Comparison of ENCODE assay signal across 14 mouse cellular contexts in the genomic region with DNA sequence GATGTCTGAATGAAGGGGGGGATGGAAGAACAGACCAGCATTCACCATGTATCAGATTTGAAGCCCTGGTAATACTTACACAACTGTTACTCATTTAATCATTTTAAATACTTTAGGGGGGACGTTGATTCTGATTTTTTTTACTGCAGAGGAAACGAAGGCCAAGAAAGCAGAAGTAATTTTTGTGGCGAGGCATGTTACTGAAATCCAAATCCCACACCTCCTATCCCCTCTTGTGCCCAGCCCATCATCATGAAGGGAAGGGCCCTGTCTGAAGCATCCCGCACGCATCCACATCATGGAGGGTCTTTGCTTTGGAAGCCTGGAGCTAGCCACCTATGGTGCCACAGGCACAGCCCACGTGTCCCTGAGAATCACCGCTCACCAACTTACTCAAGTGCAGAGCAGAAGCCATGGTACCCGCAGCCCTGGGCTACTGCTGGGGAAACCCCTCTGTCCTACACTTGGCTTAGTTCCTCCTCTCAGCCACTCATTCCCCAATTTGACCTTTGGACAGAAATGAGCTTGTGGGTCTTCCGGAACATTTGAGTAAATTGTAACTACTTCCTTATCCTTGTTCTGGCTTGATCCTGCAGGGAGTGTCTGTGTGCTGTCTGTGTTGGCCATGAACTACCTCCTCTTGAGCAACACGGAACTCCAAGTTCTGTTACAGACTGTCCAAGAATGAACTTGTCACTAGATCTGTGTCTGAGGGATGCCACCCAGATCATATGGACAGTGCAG. TPM values are rescaled to one million over a fixed set of nuclear protein-coding genes. Genes with fewer than 3 reads are reported as not detected.
DNase-seq lines count a peak whose midpoint lies in the region; ATAC-seq and TF ChIP-seq lines count a peak whose summit lies in the region.
"Had no signal": no experiment of that assay in that cellular context is flagged by ENCODE, and none has a peak within 500 bp of the region (broad histone marks: within the 10 kb centered on the region; RNA-seq: fewer than 3 reads in every experiment).

No protein-coding gene starts in this region.

- H3K4me1 ChIP-seq in lung, postnatal 0 days (ENCODE audit: insufficient read depth, low read depth, low read length) = no peaks in the 10 kb centered on the region
- no peaks in the 10 kb centered on the region for H3K4me1 ChIP-seq in stomach, embryonic 15.5 days

- no peak overlapping the region for H3K27ac ChIP-seq in lung, postnatal 0 days (ENCODE audit: low read length)
- 0 out of 2 replicates have a peak overlapping the region, but pooled peaks have one; percentile 8 for H3K27ac ChIP-seq in stomach, embryonic 15.5 days
- H3K27ac ChIP-seq: hindbrain, postnatal 0 days had no signal

- no peaks in the 10 kb centered on the region for H3K9me3 ChIP-seq in lung, postnatal 0 days (ENCODE audit: low read length)
- H3K9me3 ChIP-seq in stomach, embryonic 15.5 days = no peaks in the 10 kb centered on the region

- intact Hi-C loops in left cerebral cortex, postnatal 4 days (cut with DNase I) = loop anchor here (10.0 kb wide), 1 partner anchor 192 kb away; a partner anchor contains a TSS

- no peak overlapping the region for H3K4me2 ChIP-seq in lung, postnatal 0 days (replicated peaks; ENCODE audit: low read depth, low read length)
- H3K4me2 ChIP-seq in stomach, embryonic 15.5 days = no peak overlapping the region

- TF ChIP-seq CTCF in lung, postnatal 0 days (IDR thresholded peaks at IDR 0.05) = no peak

- peak; percentile 88 for TF ChIP-seq EP300 in lung, postnatal 0 days (IDR thresholded peaks at IDR 0.05)

- peak; percentile 53 to 62 for DNase-seq in adrenal gland, adult (ENCODE audit: inconsistent age in 2 of 2, low spot score in 1 of 2)
- DNase-seq in adrenal gland, adult 2 months = no peak
- DNase-seq in lung, postnatal 0 days (ENCODE audit: low spot score) = peak; percentile 84
- DNase-seq in lung, postnatal 14 days = no peak
- peak; percentile 97 for DNase-seq in large intestine, adult 2 months (ENCODE audit: low read depth, low spot score)
- no peak for DNase-seq in left cerebral cortex, postnatal 4 days
- DNase-seq in T-cell, adult 2 months (ENCODE audit: low spot score) = no peak
- DNase-seq: gastrocnemius, postnatal 10 days; midbrain, embryonic 14.5 days had no signal

- H3K9ac ChIP-seq in lung, postnatal 0 days (replicated peaks; ENCODE audit: low read depth) = no peak overlapping the region
- H3K9ac ChIP-seq in stomach, embryonic 15.5 days = no peak overlapping the region

- no peaks in the 10 kb centered on the region for H3K36me3 ChIP-seq in lung, postnatal 0 days (ENCODE audit: insufficient read depth, low read length)
- no peaks in the 10 kb centered on the region for H3K36me3 ChIP-seq in stomach, embryonic 15.5 days

- WGBS in lung, postnatal 0 days = 74% methylated on average over 10 of the region's 10 CpGs
- WGBS in large intestine, adult 2 months = 35% methylated on average over 10 of the region's 10 CpGs
- 75% methylated on average over 10 of the region's 10 CpGs for WGBS in stomach, embryonic 15.5 days

- H3K4me3 ChIP-seq in lung, postnatal 0 days (ENCODE audit: low read depth, low read length) = no peak overlapping the region
- no peak overlapping the region for H3K4me3 ChIP-seq in stomach, embryonic 15.5 days (replicated peaks)

- peak; percentile 84 for ATAC-seq in lung, postnatal 0 days
- peak; percentile 40 for ATAC-seq in stomach, embryonic 15.5 days (ENCODE audit: insufficient read depth, low FRiP score, low read depth)
- ATAC-seq: hindbrain, postnatal 0 days had no signal

- H3K27me3 ChIP-seq in lung, postnatal 0 days (replicated peaks; ENCODE audit: insufficient read depth, low read length) = no peaks in the 10 kb centered on the region
- no peaks in the 10 kb centered on the region for H3K27me3 ChIP-seq in stomach, embryonic 15.5 days (replicated peaks)

RNA-seq across cellular contexts. Expression of a gene that starts 11.8 kb away (rescaled TPM):
- total RNA-seq in adrenal gland, adult 2 months (2021) = not detected
- not detected in 2 replicates for polyA plus RNA-seq in adrenal gland, adult 2 months (2012; rRNA removed)
- not detected in 2 replicates for polyA plus RNA-seq in lung, postnatal 0 days (2015; fragmentation: Nextera tagmentation; extraction: Ambion mirVana)
- not detected in 2 replicates for polyA plus RNA-seq in large intestine, adult 2 months (2012; rRNA removed)
- polyA plus RNA-seq in stomach, embryonic 15.5 days (2015; fragmentation: Nextera tagmentation; extraction: Ambion mirVana) = not detected in 2 replicates
- not detected for total RNA-seq in left cerebral cortex, postnatal 4 days (2021)
- total RNA-seq: gastrocnemius, postnatal 10 days; hindbrain, postnatal 0 days; left cerebral cortex, postnatal 25 days had no signal
- polyA plus RNA-seq: brain, embryonic 14.5 days; embryonic facial prominence, embryonic 14.5 days; hindbrain, postnatal 0 days; midbrain, embryonic 14.5 days had no signal

RNA-seq across cellular contexts. Expression of a gene that starts 13.5 kb away (rescaled TPM):
- under 1 TPM; 0.21 to 0.26 TPM for total RNA-seq in adrenal gland, adult 2 months (2021)
- polyA plus RNA-seq in adrenal gland, adult 2 months (2012; rRNA removed) = 0.63 and 0.74 TPM in 2 replicates
- 0.18 and 0.47 TPM in 2 replicates for polyA plus RNA-seq in lung, postnatal 0 days (2015; fragmentation: Nextera tagmentation; extraction: Ambion mirVana)
- 291 and 302 TPM in 2 replicates for polyA plus RNA-seq in large intestine, adult 2 months (2012; rRNA removed)
- polyA plus RNA-seq in stomach, embryonic 15.5 days (2015; fragmentation: Nextera tagmentation; extraction: Ambion mirVana) = 0.45 TPM in 1 of 2 replicates, not detected in the other
- total RNA-seq in left cerebral cortex, postnatal 4 days (2021) = under 1 TPM in 1 of 2 experiments, not detected in 1; 0.22 TPM
- total RNA-seq: gastrocnemius, postnatal 10 days; hindbrain, postnatal 0 days had no signal
- polyA plus RNA-seq: embryonic facial prominence, embryonic 14.5 days; hindbrain, postnatal 0 days; midbrain, embryonic 14.5 days had no signal

RNA-seq across cellular contexts. Expression of a gene that starts 25.4 kb away (rescaled TPM):
- total RNA-seq in adrenal gland, adult 2 months (2021) = not detected
- not detected in 2 replicates for polyA plus RNA-seq in adrenal gland, adult 2 months (2012; rRNA removed)
- polyA plus RNA-seq in lung, postnatal 0 days (2015; fragmentation: Nextera tagmentation; extraction: Ambion mirVana) = not detected in 2 replicates
- polyA plus RNA-seq in large intestine, adult 2 months (2012; rRNA removed) = not detected in 2 replicates
- not detected in 2 replicates for polyA plus RNA-seq in stomach, embryonic 15.5 days (2015; fragmentation: Nextera tagmentation; extraction: Ambion mirVana)
- not detected for total RNA-seq in left cerebral cortex, postnatal 4 days (2021)
- total RNA-seq: gastrocnemius, postnatal 10 days; hindbrain, postnatal 0 days; left cerebral cortex, postnatal 25 days had no signal
- polyA plus RNA-seq: brain, embryonic 14.5 days; embryonic facial prominence, embryonic 14.5 days; hindbrain, postnatal 0 days; midbrain, embryonic 14.5 days had no signal

RNA-seq across cellular contexts. Expression of a gene that starts 31.1 kb away (rescaled TPM):
- total RNA-seq in adrenal gland, adult 2 months (2021) = not detected
- not detected in 2 replicates for polyA plus RNA-seq in adrenal gland, adult 2 months (2012; rRNA removed)
- 0.57 and 0.77 TPM in 2 replicates for polyA plus RNA-seq in lung, postnatal 0 days (2015; fragmentation: Nextera tagmentation; extraction: Ambion mirVana)
- polyA plus RNA-seq in large intestine, adult 2 months (2012; rRNA removed) = 0.11 and 0.16 TPM in 2 replicates
- polyA plus RNA-seq in stomach, embryonic 15.5 days (2015; fragmentation: Nextera tagmentation; extraction: Ambion mirVana) = 1.9 and 3.0 TPM in 2 replicates
- not detected for total RNA-seq in left cerebral cortex, postnatal 4 days (2021)
- total RNA-seq: gastrocnemius, postnatal 10 days had no signal
- polyA plus RNA-seq: brain, embryonic 14.5 days; hindbrain, postnatal 0 days; midbrain, embryonic 14.5 days had no signal

RNA-seq across cellular contexts. Expression of a gene that starts 49.6 kb away (rescaled TPM):
- total RNA-seq in adrenal gland, adult 2 months (2021) = not detected
- not detected in 2 replicates for polyA plus RNA-seq in adrenal gland, adult 2 months (2012; rRNA removed)
- polyA plus RNA-seq in lung, postnatal 0 days (2015; fragmentation: Nextera tagmentation; extraction: Ambion mirVana) = 0.35 and 0.64 TPM in 2 replicates
- not detected in 2 replicates for polyA plus RNA-seq in large intestine, adult 2 months (2012; rRNA removed)
- not detected in 2 replicates for polyA plus RNA-seq in stomach, embryonic 15.5 days (2015; fragmentation: Nextera tagmentation; extraction: Ambion mirVana)
- total RNA-seq in left cerebral cortex, postnatal 4 days (2021) = not detected
- total RNA-seq: gastrocnemius, postnatal 10 days; hindbrain, postnatal 0 days; left cerebral cortex, postnatal 25 days had no signal
- polyA plus RNA-seq: brain, embryonic 14.5 days; hindbrain, postnatal 0 days; midbrain, embryonic 14.5 days had no signal

Comparison
In these comparisons a context has a peak if more than half of its experiments do, and no peak if none do; other contexts are left out.
1. DNase-seq: peak in adrenal gland, adult (2 of 2), lung, postnatal 0 days (single experiment) and large intestine, adult 2 months (single experiment); none in adrenal gland, adult 2 months (single experiment), lung, postnatal 14 days (single experiment), left cerebral cortex, postnatal 4 days (single experiment) and T-cell, adult 2 months (single experiment).
2. RNA of a gene that starts 13.5 kb away (polyA plus RNA-seq): 291 to 302 TPM in large intestine, adult 2 months; 0.63 to 0.74 TPM in adrenal gland, adult 2 months, 0.18 to 0.47 TPM in lung, postnatal 0 days and 0.45 TPM in stomach, embryonic 15.5 days; every median in the first group is over 100 times any median in the second.